Mouse (Mus musculus) ES-E14 (cell line): ENCODE results near the gene Arhgef28. TPM values are rescaled to one million over a fixed set of nuclear protein-coding genes. Genes with fewer than 3 reads are reported as not detected.

Source experiments
- DNase-seq: peaks from one replicate; pipeline ENCODE4 v3.0.0-alpha.2; 2013; ENCODE audit warnings: low read depth, low spot score
- H3K27ac ChIP-seq: 2 replicates; pipeline ENCODE4 v1.5.1; 2012; ENCODE audit warnings: low read depth, mild to moderate bottlenecking, low read length, moderate library complexity, mixed read lengths; ENCODE audit not compliant: poor library complexity, insufficient read depth, severe bottlenecking
- H3K36me3 ChIP-seq: 2 replicates; pipeline ENCODE4 v1.6.1; 2012; ENCODE audit warnings: mild to moderate bottlenecking, low read length, moderate library complexity, mixed read lengths; ENCODE audit not compliant: control insufficient read depth, poor library complexity, insufficient read depth, severe bottlenecking
- H3K4me1 ChIP-seq, 2 experiments: fragments of 150-350 bp in 1 of 2; sonication (generic) in 1 of 2; 2 replicates each; pipeline ENCODE4 v1.6.1; 2012; ENCODE audit warnings: low read length in 2 of 2, mild to moderate bottlenecking in 1 of 2, mixed read lengths in 1 of 2; ENCODE audit not compliant: control insufficient read depth in 2 of 2, insufficient read depth in 2 of 2, poor library complexity in 1 of 2
- H3K4me3 ChIP-seq, 2 experiments: fragments of 150-350 bp in 1 of 2; sonication (generic) in 1 of 2; 2 replicates each; pipeline ENCODE4 v1.5.1; 2012; ENCODE audit warnings: low read length in 2 of 2, low read depth in 1 of 2, mild to moderate bottlenecking in 1 of 2, mixed read lengths in 1 of 2; ENCODE audit not compliant: insufficient read depth in 1 of 2, poor library complexity in 1 of 2, severe bottlenecking in 1 of 2
- H3K9ac ChIP-seq: 2 replicates; pipeline ENCODE4 v1.6.1; 2012; ENCODE audit warnings: low read depth, mild to moderate bottlenecking, low read length, mixed read lengths; ENCODE audit not compliant: poor library complexity, insufficient read depth, severe bottlenecking
- H3K9me3 ChIP-seq: fragments of 150-350 bp; sonication (generic); 2 replicates; pipeline ENCODE4 v1.6.1; 2012; ENCODE audit warnings: low read depth, mild to moderate bottlenecking, low read length; ENCODE audit not compliant: control insufficient read depth, insufficient read depth
- CHD2 ChIP-seq: IDR thresholded peaks from 2 replicates; pipeline ENCODE4 v1.6.1; 2014; ENCODE audit warnings: mild to moderate bottlenecking, low read depth, low read length, inconsistent platforms
- HCFC1 ChIP-seq: IDR thresholded peaks from 2 replicates; pipeline ENCODE4 v1.6.1; 2012; ENCODE audit warnings: low read length, inconsistent platforms, borderline replicate concordance; ENCODE audit not compliant: insufficient read depth
- MAFK ChIP-seq: IDR thresholded peaks from 2 replicates; pipeline ENCODE4 v1.6.1; 2014; ENCODE audit warnings: mild to moderate bottlenecking, low read depth, low read length, inconsistent platforms; ENCODE audit not compliant: insufficient read depth
- ZC3H11A ChIP-seq: IDR thresholded peaks from 2 replicates; pipeline ENCODE4 v1.6.1; 2012; ENCODE audit warnings: low read depth, mild to moderate bottlenecking, inconsistent platforms, low read length, borderline replicate concordance
- ZNF384 ChIP-seq: IDR thresholded peaks from 2 replicates; pipeline ENCODE4 v1.6.1; 2012; ENCODE audit warnings: low read depth, low read length, inconsistent platforms
- in situ Hi-C, 2 experiments: fragments of 600-800 bp; cut with MboI; formaldehyde crosslinking; loops; one replicate each; pipeline ENCODE4 v1.15.1; 2025; ENCODE audit warnings: low sequenced_read_pairs in 2 of 2, inconsistent platforms in 1 of 2; ENCODE audit not compliant: unreplicated experiment in 2 of 2
- total RNA-seq: library from RNA; depleted of rRNA; stranded (reverse); fragments of 300-350 nt; gene quantifications from 2 replicates; pipeline ENCODE4 v1.2.3, GENCODE M21; 2012

Arhgef28 gene
- total RNA-seq, 1 experiment = 19.0 TPM

- H3K9ac ChIP-seq = no peak overlapping the region
- peak; percentile 79 for DNase-seq
- H3K9me3 ChIP-seq = no peaks in the 10 kb centered on the region
- peaks cover 2% of the 10 kb centered on the region; the same call in 1 of the 2 replicates for H3K36me3 ChIP-seq
- peak overlapping the region; percentile 44; the same call in 1 of the 2 replicates for H3K27ac ChIP-seq
- in situ Hi-C loops = loop anchor here (5.0 to 25.0 kb wide), 3 partner anchors 427 to 707 kb away; no protein-coding TSS in a partner anchor
- H3K4me3 ChIP-seq = no peak overlapping the region
- 0 out of 2 replicates have a peak, but pooled peaks have one; percentile 27 for TF ChIP-seq ZNF384
- TF ChIP-seq HCFC1 = no peak
- TF ChIP-seq ZC3H11A = no peak
- peaks cover 0 to 6% of the 10 kb centered on the region in 2 experiments; a peak in 1 of 4 replicates for H3K4me1 ChIP-seq
Measured at GRCm38 (mm10) chr13:97939433-97940160, 266.6 kb downstream of the Arhgef28 start.

- in situ Hi-C loops = loop anchor here (5.0 to 25.0 kb wide), 3 partner anchors 426 to 706 kb away; no protein-coding TSS in a partner anchor
- peaks cover 2% of the 10 kb centered on the region; the same call in 1 of the 2 replicates for H3K36me3 ChIP-seq
- TF ChIP-seq CHD2 = no peak
- TF ChIP-seq ZC3H11A = peak; percentile 81; the same call in 1 of the 2 replicates
- TF ChIP-seq ZNF384 = no peak
- H3K27ac ChIP-seq = no peak overlapping the region
- peaks cover 0 to 6% of the 10 kb centered on the region in 2 experiments; a peak in 1 of 4 replicates for H3K4me1 ChIP-seq
- no peaks in the 10 kb centered on the region for H3K9me3 ChIP-seq
- DNase-seq = peak; percentile 89
- H3K9ac ChIP-seq = no peak overlapping the region
- no peak overlapping the region for H3K4me3 ChIP-seq
Measured at GRCm38 (mm10) chr13:97938596-97939297, 267.5 kb downstream of the Arhgef28 start.

- Histone ChIP-seq H3K27ac (no peak overlapping the region), H3K9me3 (no peaks in the 10 kb centered on the region), H3K4me1 (peaks cover 0 to 6% of the 10 kb centered on the region in 2 experiments; a peak in 1 of 4 replicates), H3K9ac (no peak overlapping the region), H3K4me3 (no peak overlapping the region), H3K36me3 (peaks cover 2% of the 10 kb centered on the region; the same call in 1 of the 2 replicates)
- in situ Hi-C loops = loop anchor here (5.0 to 25.0 kb wide), 3 partner anchors 426 to 706 kb away; no protein-coding TSS in a partner anchor
- TF ChIP-seq CHD2 (no peak), HCFC1 (no peak), ZC3H11A (peak; percentile 99), MAFK (no peak)
- peak; percentile 41 for DNase-seq
Measured at GRCm38 (mm10) chr13:97937919-97938318, 268.3 kb downstream of the Arhgef28 start.

- H3K27ac ChIP-seq = no peak overlapping the region
- DNase-seq = no peak
- no peak for TF ChIP-seq CHD2
- no peak for TF ChIP-seq ZNF384
- TF ChIP-seq ZC3H11A = no peak
- no peak for TF ChIP-seq HCFC1
- no peak for TF ChIP-seq MAFK
Measured at GRCm38 (mm10) chr13:97928135-97928497, 278.1 kb downstream of the Arhgef28 start.

More at GRCm38 (mm10) chr13:97928135-97928497, 278.1 kb downstream of the Arhgef28 start:
- no peak overlapping the region for H3K9ac ChIP-seq
- no peaks in the 10 kb centered on the region for H3K4me1 ChIP-seq
- no peaks in the 10 kb centered on the region for H3K36me3 ChIP-seq
- in situ Hi-C loops = loop anchor here in 1 of 2 experiments (25.0 kb wide), 1 partner anchor 416 kb away; no protein-coding TSS in a partner anchor
- no peaks in the 10 kb centered on the region for H3K9me3 ChIP-seq
- no peak overlapping the region for H3K4me3 ChIP-seq
